Mouse (Mus musculus) lung, postnatal 0 days (tissue): Measurements from ENCODE around the gene Phykpl.
"Not testable (repeated sequence)": the region's sequence is repeated elsewhere in the genome, so short reads cannot be mapped to it uniquely, and the experiment has no call there.

Experiments
- CTCF ChIP-seq: IDR thresholded peaks from 2 replicates; pipeline ENCODE4 v1.5.1; 2016; ENCODE audit warnings: antibody characterized with exemption, mild to moderate bottlenecking
- EP300 ChIP-seq: IDR thresholded peaks from 2 replicates; pipeline ENCODE4 v1.6.1; 2016; ENCODE audit warnings: antibody characterized with exemption, mild to moderate bottlenecking, control low read depth

GRCm38 (mm10) chr11:51633200-51633599, 48.6 kb downstream of the Phykpl start:
- not testable (repeated sequence) for TF ChIP-seq CTCF, EP300
